Mouse (Mus musculus): ENCODE results near the gene Iqsec3.

Gene Iqsec3

DNA sequence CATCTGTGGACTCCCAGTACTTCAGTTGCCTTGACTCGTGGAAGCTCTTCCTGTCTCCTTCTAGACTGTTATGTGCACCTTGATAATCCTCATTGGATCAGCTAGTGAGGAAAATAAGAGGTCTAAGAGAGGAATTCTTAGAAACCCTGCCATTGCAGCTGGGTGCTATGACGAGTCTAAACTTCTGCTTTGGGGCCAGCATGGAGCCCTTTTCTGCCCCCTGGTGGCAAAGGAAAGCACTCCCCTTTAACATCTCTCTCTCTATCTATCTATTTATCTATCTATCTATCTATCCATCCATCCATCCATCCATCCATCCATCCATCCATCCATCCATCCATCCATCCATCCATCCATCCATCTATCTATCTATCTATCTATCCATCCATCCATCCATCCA, 106.9 kb downstream of the Iqsec3 start:
- DNase-seq (ENCODE audit: low read depth) = peak; percentile 51

GRCm38 (mm10) chr6:121363956-121364355, 109.5 kb downstream of the Iqsec3 start:
- DNase-seq (ENCODE audit: low read depth) = no peak

DNA sequence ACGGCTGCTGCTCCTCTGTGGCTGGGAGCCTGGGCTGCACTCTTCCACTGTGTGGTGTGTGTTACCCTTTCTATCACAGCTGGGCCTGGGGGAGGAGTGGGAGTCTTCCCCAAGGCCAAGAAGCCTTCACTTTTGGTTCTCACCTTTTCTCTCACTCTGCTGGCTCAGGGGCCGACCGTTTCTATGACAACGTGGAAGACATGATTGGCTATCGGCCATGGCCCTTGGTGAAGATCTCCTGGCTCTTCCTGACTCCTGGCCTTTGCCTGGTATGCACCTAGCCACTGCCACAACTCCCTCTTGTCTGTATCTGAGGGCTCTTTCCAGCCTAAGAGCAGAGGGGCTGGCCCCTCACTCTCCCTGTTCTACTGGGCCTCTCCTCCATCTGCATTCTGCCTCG, 110.4 kb downstream of the Iqsec3 start:
- DNase-seq (ENCODE audit: low read depth) = no peak

DNA sequence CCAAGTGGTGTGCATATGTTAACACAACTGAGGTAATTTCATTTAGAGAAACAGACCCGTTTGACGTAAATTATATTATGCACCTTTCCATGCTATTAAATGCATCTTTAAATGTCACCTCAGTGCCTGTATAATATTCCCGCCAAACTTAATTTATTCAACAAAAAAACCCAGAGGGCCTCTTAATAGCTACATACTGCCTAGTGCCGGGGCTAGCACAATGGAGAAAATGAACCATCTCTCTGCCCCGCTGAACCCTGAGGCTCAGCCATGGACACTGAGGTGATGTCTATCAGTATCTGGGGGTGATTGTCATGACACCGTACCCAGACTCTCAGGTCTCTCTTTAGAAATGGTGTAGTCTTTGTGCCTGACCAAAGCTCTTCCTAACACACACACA, 116.2 kb downstream of the Iqsec3 start:
- no peak for DNase-seq (ENCODE audit: low read depth)

DNA sequence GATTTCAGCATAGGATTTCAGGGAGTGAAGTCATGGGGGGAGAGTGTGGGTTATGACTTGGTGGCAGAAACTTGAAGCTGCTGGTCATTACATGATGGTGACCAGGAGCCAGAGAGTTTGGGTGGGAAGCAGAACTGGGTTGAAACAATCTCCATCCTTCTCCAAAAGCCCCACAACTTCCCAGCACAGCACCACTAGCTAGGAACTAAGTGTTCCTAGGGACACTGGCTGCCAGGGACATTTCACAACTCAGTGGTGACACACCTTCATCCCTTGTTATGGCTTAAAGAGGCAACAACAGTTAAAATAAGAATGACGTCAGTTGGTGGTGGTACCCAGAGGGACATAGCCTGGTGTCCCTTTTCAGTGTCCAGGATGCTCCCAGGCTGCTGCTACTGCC, 117.4 kb downstream of the Iqsec3 start:
- no peak for DNase-seq (ENCODE audit: low read depth)

DNA sequence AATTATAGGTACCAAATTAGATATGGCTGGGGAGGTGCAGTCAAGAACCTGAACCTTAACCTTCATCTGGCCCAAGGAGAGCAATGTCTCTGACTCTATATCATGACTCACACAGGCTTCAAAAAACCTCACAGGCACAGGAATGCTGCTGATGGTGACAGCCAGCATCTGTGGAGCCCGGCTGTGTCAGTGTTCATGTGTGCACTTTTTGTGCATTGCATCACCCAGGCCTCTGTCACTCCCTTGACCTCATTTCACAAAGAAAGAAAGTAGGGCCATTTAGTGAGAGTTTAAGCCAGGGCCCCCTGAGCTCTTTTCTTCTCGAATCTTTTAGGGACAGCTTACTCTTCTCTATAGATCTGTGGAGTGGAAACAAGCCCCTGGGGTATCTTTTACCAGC, 121.2 kb downstream of the Iqsec3 start:
- no peak for DNase-seq (ENCODE audit: low read depth)

DNA sequence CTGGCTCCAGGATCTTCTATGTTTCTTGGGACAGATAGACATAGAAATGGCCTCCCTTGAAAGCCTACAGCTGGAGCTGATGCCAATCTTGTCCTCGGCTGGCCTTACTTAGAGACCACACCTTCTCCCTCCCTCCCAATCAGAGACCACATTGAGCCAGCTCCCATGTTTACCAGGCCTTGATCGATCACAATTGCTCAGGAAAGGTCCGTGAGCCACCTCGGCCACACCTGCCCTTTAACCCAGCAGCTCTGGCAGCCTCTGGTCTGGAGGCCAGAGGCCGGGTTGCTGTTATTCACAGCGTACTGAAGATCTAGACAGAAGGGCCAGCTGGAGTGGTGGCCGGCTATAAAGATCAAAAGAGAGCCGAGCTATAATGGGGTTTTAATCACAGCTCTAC, 127.0 kb downstream of the Iqsec3 start:
- DNase-seq (ENCODE audit: low read depth) = no peak

DNA sequence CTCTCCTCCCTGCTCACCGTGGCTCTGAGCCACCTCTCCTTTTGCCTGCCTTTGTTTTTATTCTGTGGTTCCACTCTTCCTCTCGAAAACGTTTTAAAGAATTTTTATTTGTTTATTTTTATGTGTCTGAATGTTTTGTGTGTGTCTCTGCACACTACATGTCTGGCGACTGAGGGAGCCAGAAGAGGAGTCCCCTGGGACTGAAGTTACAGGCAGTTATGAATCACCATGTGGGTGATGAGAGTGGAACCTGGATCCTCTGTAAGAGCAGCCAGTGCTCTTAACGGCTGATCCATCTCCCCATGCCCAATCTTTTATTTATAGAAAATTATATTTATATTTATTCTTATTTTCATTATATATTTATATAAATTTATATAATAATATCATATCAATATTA, 129.1 kb downstream of the Iqsec3 start:
- DNase-seq (ENCODE audit: low read depth) = no peak

DNA sequence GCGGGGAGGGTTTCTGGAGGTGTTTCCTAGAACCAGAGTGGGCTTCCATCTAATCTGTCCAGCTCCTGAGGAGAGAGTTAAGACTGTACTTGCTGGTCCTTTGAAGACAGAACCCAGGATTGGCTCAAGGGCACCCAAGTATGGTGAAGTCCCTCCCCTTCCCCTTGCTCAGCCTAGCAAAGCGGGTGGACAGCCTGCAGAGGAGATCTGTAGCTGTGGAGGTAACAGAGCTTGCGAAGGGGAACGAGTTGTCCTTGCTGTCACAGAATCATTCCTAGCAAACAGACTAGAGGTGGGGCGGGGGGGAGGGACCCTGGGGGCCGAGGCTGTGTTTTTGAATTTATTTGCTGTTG, 129.7 kb downstream of the Iqsec3 start:
- DNase-seq (ENCODE audit: low read depth) = no peak

DNA sequence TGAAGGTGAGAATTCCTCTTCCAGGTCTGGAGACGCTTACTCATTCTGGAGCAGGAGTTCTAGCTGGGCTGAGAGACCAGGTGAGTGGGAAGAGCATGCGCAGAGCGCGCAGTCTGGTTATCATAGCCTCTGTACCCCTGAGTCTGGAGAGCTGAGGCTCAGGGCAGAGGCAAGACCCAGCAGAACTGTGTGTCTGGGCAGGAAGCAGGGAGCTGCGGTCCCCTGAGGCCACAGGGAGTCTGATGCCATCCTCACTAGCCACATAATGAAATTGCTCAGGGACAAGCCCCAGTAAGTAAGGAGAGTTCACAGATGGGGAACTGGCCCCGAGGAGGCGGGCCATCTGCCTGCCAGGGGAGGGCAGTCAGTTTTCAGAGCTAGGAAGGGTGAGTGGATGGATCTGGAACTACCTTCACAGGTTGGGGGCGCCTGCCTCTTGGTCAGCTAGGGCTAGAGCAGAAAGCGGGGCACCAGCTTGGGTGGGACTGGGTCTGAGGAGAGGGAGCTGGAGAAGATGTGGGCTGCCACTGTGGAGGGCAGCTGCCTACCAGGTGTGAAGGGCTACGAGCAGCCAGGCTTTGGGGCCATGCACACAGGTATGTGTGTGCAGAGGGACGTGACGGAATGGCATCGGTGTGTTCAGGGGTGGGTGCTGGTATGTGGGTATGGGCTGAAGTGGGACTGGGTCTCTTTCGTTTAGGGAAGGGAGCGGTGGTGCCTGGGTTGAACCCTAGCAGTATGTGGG, 130.3 kb downstream of the Iqsec3 start, which contains the start of gene Slc6a12:
TSS of gene Slc6a12 (plus strand) at position 51 of the 745 bp plus-strand sequence.
- no peak for DNase-seq (ENCODE audit: low read depth)

DNA sequence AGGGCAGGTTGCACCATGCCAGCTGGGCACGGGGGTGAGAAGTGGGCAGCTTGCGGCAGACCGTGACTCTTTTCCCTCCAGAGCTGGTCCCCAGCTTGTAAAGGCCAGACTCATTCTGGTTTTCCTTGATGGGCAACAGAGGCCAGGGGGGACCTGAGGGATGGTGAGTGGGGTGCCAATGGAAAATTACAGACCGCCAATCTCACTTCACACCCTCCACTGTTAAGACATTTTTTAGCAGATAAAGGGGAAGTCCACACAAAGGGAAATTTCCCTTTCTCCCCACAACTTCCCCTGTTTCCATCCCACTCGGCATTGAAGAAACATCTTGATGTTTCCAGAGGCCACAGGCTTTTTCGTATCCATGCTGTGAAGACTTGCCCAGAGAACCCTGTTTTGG, 131.8 kb downstream of the Iqsec3 start:
- DNase-seq (ENCODE audit: low read depth) = no peak

DNA sequence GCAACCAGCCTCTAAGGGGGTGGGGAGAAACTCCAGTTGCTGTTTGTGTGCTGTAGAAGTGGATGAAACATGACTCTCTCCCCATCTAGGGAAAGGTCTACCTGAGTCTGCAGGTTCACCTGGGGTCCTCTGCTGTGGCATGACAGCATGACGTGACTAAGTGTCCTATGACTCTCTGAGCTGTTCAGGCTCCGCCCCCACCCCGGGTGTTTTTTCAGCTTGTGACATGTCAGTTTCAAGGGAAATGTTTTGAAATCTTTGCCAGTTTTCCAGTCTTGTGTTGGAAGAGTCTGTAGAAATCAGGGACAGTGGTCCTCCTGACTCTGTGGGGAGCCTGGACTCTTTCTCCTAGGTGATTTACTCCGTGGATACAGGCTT, 135.0 kb downstream of the Iqsec3 start:
- no peak for DNase-seq (ENCODE audit: low read depth)

- DNase-seq (ENCODE audit: low read depth) = peak; percentile 78
These were observed 135.5 kb downstream of the Iqsec3 start for GRCm38 (mm10) chr6:121337770-121338518.

DNA sequence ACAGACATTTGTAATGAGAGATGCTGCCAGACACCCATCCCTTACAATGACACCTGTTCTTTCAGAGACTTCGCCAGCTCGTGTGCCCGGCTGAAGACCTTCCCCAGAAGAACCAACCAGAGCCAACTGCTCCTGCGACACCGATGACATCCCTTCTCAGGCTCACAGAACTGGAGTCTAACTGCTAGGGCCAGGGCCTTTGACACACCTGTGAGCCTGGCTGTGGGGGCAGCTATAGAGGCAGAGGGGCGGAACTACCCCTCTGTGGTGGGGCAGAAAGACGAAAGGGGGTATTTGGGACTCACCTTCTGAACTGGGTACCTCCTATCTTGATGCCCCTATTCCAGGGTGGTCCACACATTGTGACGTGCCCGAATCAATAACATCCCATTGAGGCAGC, 136.2 kb downstream of the Iqsec3 start:
- DNase-seq (ENCODE audit: low read depth) = no peak

- DNase-seq (ENCODE audit: low read depth) = no peak
These were observed 136.9 kb downstream of the Iqsec3 start for GRCm38 (mm10) chr6:121336558-121336957.

GRCm38 (mm10) chr6:121335841-121336240, 137.6 kb downstream of the Iqsec3 start:
- no peak for DNase-seq (ENCODE audit: low read depth)

DNA sequence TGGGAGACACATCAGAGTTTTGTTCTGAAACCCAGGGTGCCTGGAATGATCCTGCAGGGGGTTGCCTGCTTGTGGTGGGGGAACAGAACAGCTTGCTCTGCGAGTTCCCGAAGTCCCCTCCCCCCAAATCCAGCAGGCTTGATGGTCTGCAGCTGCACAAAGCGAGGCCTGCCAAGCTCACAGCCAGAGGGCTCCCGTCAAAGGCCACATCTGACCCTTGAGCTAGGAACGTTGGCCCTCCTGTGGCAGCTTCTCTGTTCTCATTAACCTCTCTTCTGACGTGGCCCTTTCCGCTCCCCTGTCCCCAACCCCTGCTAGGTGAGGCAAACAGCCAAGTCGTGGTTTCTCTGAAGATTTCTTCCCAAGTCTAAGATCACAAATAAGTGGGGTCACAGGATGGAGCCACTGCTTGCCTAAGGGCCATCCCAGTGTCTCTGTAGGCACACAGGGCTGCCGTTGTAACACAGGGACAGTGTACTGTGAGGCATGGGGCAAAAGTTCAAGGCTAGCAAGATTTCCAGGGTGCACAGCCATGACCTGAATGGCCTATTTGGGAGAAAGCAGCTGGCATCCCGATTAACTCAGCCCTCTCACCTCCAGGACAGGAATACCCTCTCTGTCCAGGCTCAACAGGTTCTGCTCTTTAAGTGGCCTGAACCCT, 143.5 kb downstream of the Iqsec3 start:
- DNase-seq (ENCODE audit: low read depth) = no peak

DNA sequence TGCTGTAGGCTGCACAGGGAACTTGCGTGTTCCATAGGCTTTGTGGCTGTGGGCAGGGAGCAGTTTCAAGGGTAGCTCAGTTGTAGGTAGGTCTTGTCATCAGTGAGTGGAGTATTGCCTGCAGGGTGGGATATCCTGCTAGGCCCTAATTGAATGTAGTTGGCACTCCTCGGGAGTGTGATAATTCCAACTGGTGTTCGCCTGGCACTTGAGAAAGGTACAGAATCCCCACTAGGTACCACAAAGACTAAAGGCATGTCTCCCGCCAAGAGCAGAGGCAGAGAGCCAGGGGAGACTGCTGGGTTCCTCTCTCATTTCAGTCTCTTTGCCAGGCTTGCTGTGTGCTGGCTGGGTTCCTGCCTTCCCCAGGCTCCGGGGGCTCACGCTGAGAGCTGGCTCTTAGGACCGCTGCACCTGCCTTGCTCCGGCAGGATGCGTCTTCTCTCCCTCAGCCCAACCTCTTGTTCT, 145.0 kb downstream of the Iqsec3 start:
- DNase-seq (ENCODE audit: low read depth) = no peak

DNA sequence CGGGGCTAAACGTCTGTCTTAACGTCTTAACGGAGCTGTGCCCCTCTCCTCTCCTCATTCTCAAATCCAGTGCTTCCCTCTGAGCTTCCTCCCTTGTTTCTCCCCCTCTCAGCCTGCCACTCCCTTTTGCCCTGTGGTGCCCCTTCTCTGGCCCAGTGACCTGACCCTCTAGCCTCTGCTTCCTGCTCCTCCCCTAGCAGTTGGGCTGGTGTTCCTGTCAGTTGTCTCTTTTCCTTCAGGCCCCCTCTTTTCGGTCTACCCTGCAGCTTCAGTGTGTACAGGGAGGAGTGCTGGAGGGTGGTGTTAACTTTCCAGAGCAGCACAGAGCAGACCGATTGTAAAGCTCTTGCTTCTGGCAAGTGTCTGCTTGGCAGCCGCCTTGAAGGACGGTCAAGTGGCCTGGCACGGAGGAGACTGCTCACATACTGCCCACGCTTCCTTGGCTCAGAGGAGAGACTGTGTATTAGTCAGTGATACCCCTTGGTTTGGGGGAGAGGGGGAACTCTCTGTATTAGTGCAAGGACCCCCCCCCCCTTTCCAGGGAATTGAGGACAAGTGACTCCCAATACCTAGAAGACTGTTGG, 146.9 kb downstream of the Iqsec3 start:
- DNase-seq (ENCODE audit: low read depth) = no peak

GRCm38 (mm10) chr6:121325740-121326139, 147.7 kb downstream of the Iqsec3 start:
- no peak for DNase-seq (ENCODE audit: low read depth)

- no peak for DNase-seq (ENCODE audit: low read depth)
These were observed 148.2 kb downstream of the Iqsec3 start for GRCm38 (mm10) chr6:121325298-121325697.

All from naive thymus-derived CD4-positive, alpha-beta T cell, adult 2 months (primary cell).